Mouse (Mus musculus): ENCODE results near the gene Fbxo5. TPM values are rescaled to one million over a fixed set of nuclear protein-coding genes. Genes with fewer than 3 reads are reported as not detected.

Gene Fbxo5
- polyA plus RNA-seq, 1 experiment from 2014 or later, result 88.6 TPM

Other genes with a start within 250 kb of the Fbxo5 start
- 2.0 and 2.8 TPM in 2 replicates for gene Myct1, start 211.8 kb downstream of the Fbxo5 start, polyA plus RNA-seq (2015; fragmentation: Nextera tagmentation; extraction: Ambion mirVana)
- 0.13 and 0.16 TPM in 2 replicates for gene Vip, start 166.4 kb downstream of the Fbxo5 start, polyA plus RNA-seq (2015; fragmentation: Nextera tagmentation; extraction: Ambion mirVana)
- gene Mtrf1l, start 18.3 kb upstream of the Fbxo5 start, polyA plus RNA-seq (2015; fragmentation: Nextera tagmentation; extraction: Ambion mirVana), result 7.1 and 7.4 TPM in 2 replicates
- 0.07 and 0.13 TPM in 2 replicates for gene Rgs17, start 116.8 kb upstream of the Fbxo5 start, polyA plus RNA-seq (2015; fragmentation: Nextera tagmentation; extraction: Ambion mirVana)

Data from liver, embryonic 13.5 days (tissue).